Mouse (Mus musculus) stomach, embryonic 16.5 days (tissue): ENCODE data around the gene Itga8. TPM values are rescaled to one million over a fixed set of nuclear protein-coding genes. Genes with fewer than 3 reads are reported as not detected.

Source experiments
- ATAC-seq: fragments of 200-750 bp; cut with Nextera tagmentation; 2 replicates; pipeline ENCODE4 v1.8.0; 2017; ENCODE audit warnings: moderate number of reproducible peaks, moderate TSS enrichment; ENCODE audit not compliant: insufficient read depth, low FRiP score
- H3K27ac ChIP-seq: fragments of 300-500 bp; sonication (generic); 2 replicates; pipeline ENCODE4 v1.5.1; 2014; ENCODE audit warnings: low read length
- H3K27me3 ChIP-seq: fragments of 300-500 bp; sonication (generic); 2 replicates; pipeline ENCODE4 v1.6.1; 2014; ENCODE audit warnings: low read length, control low read depth, mixed read lengths; ENCODE audit not compliant: control insufficient read depth, insufficient read depth
- H3K36me3 ChIP-seq: fragments of 300-500 bp; sonication (generic); 2 replicates; pipeline ENCODE4 v1.6.1; 2014; ENCODE audit warnings: low read length; ENCODE audit not compliant: control insufficient read depth, insufficient read depth
- H3K4me1 ChIP-seq: fragments of 300-500 bp; sonication (generic); 2 replicates; pipeline ENCODE4 v1.6.1; 2014; ENCODE audit warnings: low read length, control low read depth, mixed read lengths; ENCODE audit not compliant: control insufficient read depth, insufficient read depth
- H3K4me2 ChIP-seq: fragments of 300-500 bp; sonication (generic); 2 replicates; pipeline ENCODE4 v1.6.1; 2014; ENCODE audit warnings: low read depth, low read length, mixed read lengths
- H3K4me3 ChIP-seq: fragments of 300-500 bp; sonication (generic); replicated peaks from 2 replicates; pipeline ENCODE4 v1.5.1; 2014; ENCODE audit warnings: mild to moderate bottlenecking, low read length
- H3K9ac ChIP-seq: fragments of 300-500 bp; sonication (generic); 2 replicates; pipeline ENCODE4 v1.6.1; 2014; ENCODE audit warnings: low read length
- H3K9me3 ChIP-seq: fragments of 300-500 bp; sonication (generic); replicated peaks from 2 replicates; pipeline ENCODE4 v1.6.1; 2016; ENCODE audit warnings: low read length, control low read depth; ENCODE audit not compliant: control insufficient read depth
- WGBS: fragments of 180-500 bp; shearing (Covaris S2); extraction: QIAGEN DNeasy Blood & Tissue Kit; methylation state at CpG from one replicate; pipeline ENCODE4 v1.1.7; 2014; 5-methylcytosine and 5-hydroxymethylcytosine counted together
- polyA plus RNA-seq: library from polyadenylated mRNA; unstranded; fragments of >200 nt; fragmentation: Nextera tagmentation; extraction: Ambion mirVana; gene quantifications from 2 replicates; pipeline ENCODE4 v1.2.1, GENCODE M21; 2015

Gene Itga8
- polyA plus RNA-seq = 19.6 and 23.4 TPM in 2 replicates

- peak; percentile 90 for ATAC-seq
- peak within 1 kb of the TSS; percentile 83 for H3K9ac ChIP-seq
- H3K9me3 ChIP-seq = no peaks in the 10 kb centered on the region
- 0 out of 2 replicates have a peak, but pooled peaks cover 2% of the 10 kb centered on the region for H3K4me1 ChIP-seq
- no peaks in the 10 kb centered on the region; the same call in 1 of the 2 replicates for H3K27me3 ChIP-seq
- no peak within 1 kb of the TSS for H3K27ac ChIP-seq
- peak within 1 kb of the TSS; percentile 74 for H3K4me3 ChIP-seq
- peak within 1 kb of the TSS; percentile 86 for H3K4me2 ChIP-seq
- no peaks in the 10 kb centered on the region for H3K36me3 ChIP-seq
- under 1% methylated on average over 56 of the region's 56 CpGs for WGBS
Measured at GRCm38 (mm10) chr2:12301431-12302170, at the start of gene Itga8. Gene Itga8 (minus strand): TSS chr2:12301922.

- no peak overlapping the region for H3K27ac ChIP-seq
- H3K4me1 ChIP-seq = no peaks in the 10 kb centered on the region
- H3K4me2 ChIP-seq = no peak overlapping the region
- no peaks in the 10 kb centered on the region for H3K27me3 ChIP-seq
- no peaks in the 10 kb centered on the region for H3K9me3 ChIP-seq
- 84% methylated on average over 2 of the region's 2 CpGs for WGBS
- no peak overlapping the region for H3K9ac ChIP-seq
- H3K36me3 ChIP-seq = no peaks in the 10 kb centered on the region
- no peak overlapping the region for H3K4me3 ChIP-seq
- ATAC-seq = no peak
Measured at GRCm38 (mm10) chr2:12348914-12349313, 47.2 kb upstream of the Itga8 start.

- Histone ChIP-seq H3K27ac (no peak overlapping the region), H3K4me2 (no peak overlapping the region), H3K4me3 (no peak overlapping the region), H3K27me3 (no peaks in the 10 kb centered on the region), H3K36me3 (no peaks in the 10 kb centered on the region), H3K9ac (no peak overlapping the region), H3K4me1 (0 out of 2 replicates have a peak, but pooled peaks cover 5% of the 10 kb centered on the region), H3K9me3 (no peaks in the 10 kb centered on the region)
- 70% methylated on average over 2 of the region's 2 CpGs for WGBS
- ATAC-seq = no peak
Measured at GRCm38 (mm10) chr2:12331962-12332361, 30.2 kb upstream of the Itga8 start.

DNA sequence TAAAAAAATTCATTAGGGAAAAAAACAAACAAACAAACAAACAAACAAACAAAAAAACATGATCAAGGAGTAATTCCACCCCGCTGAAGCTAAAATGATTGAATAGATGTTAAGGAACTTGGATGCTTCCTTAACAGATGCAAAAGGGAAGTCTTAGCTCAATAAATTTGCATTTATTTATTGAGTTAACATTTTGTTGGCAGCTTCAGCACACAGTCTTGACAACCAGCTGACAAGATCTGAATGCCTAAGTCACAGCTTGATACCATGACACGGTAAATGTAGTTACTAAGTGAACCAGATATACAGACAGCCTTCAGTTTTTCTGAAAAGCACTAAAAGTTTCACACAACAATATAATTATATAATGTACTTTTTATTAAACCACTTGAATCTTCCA is 27.9 kb upstream of the Itga8 start:
- 66% methylated on average over 2 of the region's 2 CpGs for WGBS
- H3K4me1 ChIP-seq = 0 out of 2 replicates have a peak, but pooled peaks cover 5% of the 10 kb centered on the region
- H3K9me3 ChIP-seq = no peaks in the 10 kb centered on the region
- H3K4me3 ChIP-seq = no peak overlapping the region
- H3K27me3 ChIP-seq = no peaks in the 10 kb centered on the region
- no peak overlapping the region for H3K27ac ChIP-seq
- H3K4me2 ChIP-seq = no peak overlapping the region
- no peaks in the 10 kb centered on the region for H3K36me3 ChIP-seq
- ATAC-seq = no peak
- no peak overlapping the region for H3K9ac ChIP-seq

DNA sequence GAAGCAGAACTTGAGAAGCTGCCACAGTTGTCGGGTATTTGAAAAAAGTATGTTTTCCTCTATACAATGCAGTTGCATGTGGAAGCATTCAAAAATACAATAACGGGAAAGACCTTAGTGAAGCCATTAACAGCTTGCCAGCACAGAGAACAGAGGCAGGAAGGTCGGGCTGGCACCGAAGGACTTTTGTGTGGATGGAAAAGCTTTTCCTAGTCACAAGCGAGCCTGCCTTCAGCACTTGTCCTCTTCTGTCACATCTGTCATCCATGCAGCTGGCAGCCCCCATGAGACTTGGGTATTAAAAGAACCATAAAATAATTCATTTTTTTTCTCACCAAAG is 27.3 kb upstream of the Itga8 start:
- Histone ChIP-seq H3K9me3 (no peaks in the 10 kb centered on the region), H3K27ac (no peak overlapping the region; the same call in 1 of the 2 replicates), H3K9ac (no peak overlapping the region), H3K36me3 (no peaks in the 10 kb centered on the region), H3K4me2 (no peak overlapping the region), H3K4me1 (0 out of 2 replicates have a peak, but pooled peaks cover 5% of the 10 kb centered on the region), H3K4me3 (no peak overlapping the region), H3K27me3 (no peaks in the 10 kb centered on the region)
- no peak for ATAC-seq
- 48% methylated on average over 5 of the region's 5 CpGs for WGBS

DNA sequence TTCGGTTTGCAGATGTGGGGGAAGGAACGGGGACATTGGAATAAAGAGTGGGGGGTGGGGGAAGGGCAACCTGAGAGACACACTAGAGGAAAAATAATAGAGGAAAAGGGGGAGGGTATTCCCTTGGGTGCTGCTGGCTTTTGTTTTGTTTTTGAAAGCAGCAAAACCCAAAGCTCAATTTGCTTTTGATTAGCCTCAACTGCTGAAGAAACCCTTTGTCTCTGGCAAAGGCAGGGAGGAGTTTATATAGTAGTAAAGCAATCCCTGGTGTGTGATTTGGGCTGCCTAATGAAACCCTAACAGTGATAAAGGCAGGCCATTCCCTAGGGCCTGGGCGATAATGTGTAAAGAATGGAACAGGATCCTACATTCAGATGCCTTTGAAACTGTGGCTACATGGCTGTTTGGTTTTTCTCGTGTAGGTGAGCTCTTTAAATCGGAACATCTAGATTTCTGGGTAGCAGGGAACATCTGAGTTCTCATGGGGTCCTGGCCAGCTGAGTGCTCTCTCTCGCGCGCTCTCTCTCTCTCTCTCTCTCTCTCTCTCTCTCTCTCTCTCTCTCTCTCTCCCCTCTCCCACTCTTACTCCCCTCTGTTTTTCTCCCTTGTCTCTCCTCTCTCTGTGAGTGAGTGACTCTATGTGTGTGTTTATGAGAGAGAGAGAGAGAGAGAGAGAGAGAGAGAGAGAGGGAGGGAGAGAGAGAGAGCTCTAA is 26.8 kb upstream of the Itga8 start:
- no peaks in the 10 kb centered on the region for H3K36me3 ChIP-seq
- no peak for ATAC-seq
- H3K9ac ChIP-seq = no peak overlapping the region
- no peak overlapping the region; the same call in 1 of the 2 replicates for H3K27ac ChIP-seq
- H3K27me3 ChIP-seq = no peaks in the 10 kb centered on the region
- 0 out of 2 replicates have a peak, but pooled peaks cover 5% of the 10 kb centered on the region for H3K4me1 ChIP-seq
- no peaks in the 10 kb centered on the region for H3K9me3 ChIP-seq
- WGBS = 47% methylated on average over 8 of the region's 8 CpGs
- no peak overlapping the region for H3K4me3 ChIP-seq
- 0 out of 2 replicates have a peak overlapping the region, but pooled peaks have one; percentile 46 for H3K4me2 ChIP-seq

- 46% methylated on average over 11 of the region's 11 CpGs for WGBS
Measured at GRCm38 (mm10) chr2:12327691-12328354, 26.1 kb upstream of the Itga8 start.

GRCm38 (mm10) chr2:12327216-12327615 is 25.5 kb upstream of the Itga8 start:
- H3K27me3 ChIP-seq = no peaks in the 10 kb centered on the region
- H3K9me3 ChIP-seq = no peaks in the 10 kb centered on the region
- H3K27ac ChIP-seq = no peak overlapping the region
- H3K36me3 ChIP-seq = no peaks in the 10 kb centered on the region
- ATAC-seq = no peak
- H3K4me1 ChIP-seq = 0 out of 2 replicates have a peak, but pooled peaks cover 5% of the 10 kb centered on the region
- peak overlapping the region; percentile 46 for H3K4me2 ChIP-seq
- no peak overlapping the region for H3K9ac ChIP-seq
- 14% methylated on average over 10 of the region's 10 CpGs for WGBS
- H3K4me3 ChIP-seq = peak overlapping the region; percentile 19; the same call in 1 of the 2 replicates

More at GRCm38 (mm10) chr2:12327691-12328354, 26.1 kb upstream of the Itga8 start:
- no peak for ATAC-seq
- H3K9ac ChIP-seq = no peak overlapping the region
- H3K9me3 ChIP-seq = no peaks in the 10 kb centered on the region
- H3K36me3 ChIP-seq = no peaks in the 10 kb centered on the region
- H3K27me3 ChIP-seq = no peaks in the 10 kb centered on the region
- 0 out of 2 replicates have a peak, but pooled peaks cover 5% of the 10 kb centered on the region for H3K4me1 ChIP-seq
- H3K4me2 ChIP-seq = peak overlapping the region; percentile 46
- no peak overlapping the region for H3K27ac ChIP-seq
- H3K4me3 ChIP-seq = peak overlapping the region; percentile 19; the same call in 1 of the 2 replicates
